Mouse (Mus musculus): ENCODE measurements at regions not wholly inside any gene's neighbourhood (a gene's known extent, or its start where the extent isn't known, plus 50 kb on each side); places are given as distances from the start of the nearest gene placed in this dataset.

- DNase-seq, result no peak
These were observed 54.7 kb downstream of the Spry2 start for GRCm38 (mm10) chr14:105841888-105842287.

GRCm38 (mm10) chr14:105837533-105837932 lies 59.1 kb downstream of the Spry2 start:
- no peak for DNase-seq

GRCm38 (mm10) chr14:105830701-105831100 lies 65.9 kb downstream of the Spry2 start:
- DNase-seq, result no peak

GRCm38 (mm10) chr14:105830301-105830700 lies 66.3 kb downstream of the Spry2 start:
- DNase-seq, result no peak

DNA sequence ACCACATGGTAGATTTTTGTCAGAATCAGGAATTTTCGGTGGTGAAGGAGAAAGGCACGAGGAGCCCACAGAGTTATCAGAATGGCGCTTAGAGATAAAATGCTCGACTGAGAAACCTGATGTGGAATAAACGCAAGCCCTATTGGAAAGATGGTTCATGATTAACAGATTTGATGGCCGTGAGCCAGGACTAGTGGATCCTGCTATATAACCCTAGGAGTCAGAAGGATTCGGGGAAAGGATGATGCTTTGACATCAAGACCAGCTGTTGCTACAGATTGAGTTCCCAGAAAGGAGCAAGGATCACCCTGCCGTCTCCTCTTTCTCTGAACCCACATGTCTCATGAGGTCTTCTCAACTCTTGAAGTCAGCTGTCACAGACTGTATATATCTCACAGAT lies 73.5 kb downstream of the Spry2 start:
- DNase-seq, result no peak

DNA sequence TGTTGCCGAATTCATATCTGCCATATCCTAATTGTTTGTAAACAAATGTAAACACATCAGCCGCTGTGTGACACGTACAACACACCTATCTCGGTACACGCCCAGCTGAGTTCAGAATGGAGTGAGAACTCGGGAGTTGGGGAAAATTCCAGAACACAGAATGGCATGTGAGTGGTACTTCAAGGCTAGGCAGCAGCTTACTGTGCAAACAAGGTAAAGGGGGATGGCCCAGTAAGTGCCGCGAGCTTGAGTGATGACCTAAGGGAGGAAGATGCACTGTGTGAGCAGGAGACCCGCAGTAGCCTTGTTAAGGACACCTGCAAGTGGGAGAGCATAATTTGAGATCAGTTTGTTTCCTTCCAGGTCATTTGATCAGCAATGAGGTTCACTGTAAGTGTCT lies 74.0 kb downstream of the Spry2 start:
- DNase-seq, result no peak

- no peak for DNase-seq
These were observed 77.1 kb downstream of the Spry2 start for GRCm38 (mm10) chr14:105819534-105819933.

- no peak for DNase-seq
These were observed 77.8 kb downstream of the Spry2 start for GRCm38 (mm10) chr14:105818841-105819240.

GRCm38 (mm10) chr14:105817481-105817880 lies 79.1 kb downstream of the Spry2 start:
- DNase-seq, result no peak

DNA sequence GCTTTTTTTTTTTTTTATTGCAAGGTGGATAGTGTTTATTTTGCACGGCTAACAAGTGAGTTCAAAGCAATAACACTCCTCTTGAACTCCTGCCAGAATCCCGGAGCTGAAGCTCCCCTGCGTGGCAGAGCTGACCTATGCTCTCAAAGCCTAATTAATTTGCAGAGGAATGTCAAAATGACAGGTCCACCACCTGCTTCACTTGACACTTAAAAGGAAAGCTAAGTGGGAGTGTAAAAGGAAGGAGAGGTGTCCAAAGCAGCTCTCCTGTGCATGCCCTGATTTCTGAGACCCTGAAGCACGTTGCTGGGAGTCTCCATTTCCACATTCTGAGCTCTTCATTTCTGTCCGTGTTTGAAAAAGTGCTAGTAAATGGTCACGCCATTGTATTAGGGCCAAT lies 80.8 kb downstream of the Spry2 start:
- DNase-seq, result no peak

DNA sequence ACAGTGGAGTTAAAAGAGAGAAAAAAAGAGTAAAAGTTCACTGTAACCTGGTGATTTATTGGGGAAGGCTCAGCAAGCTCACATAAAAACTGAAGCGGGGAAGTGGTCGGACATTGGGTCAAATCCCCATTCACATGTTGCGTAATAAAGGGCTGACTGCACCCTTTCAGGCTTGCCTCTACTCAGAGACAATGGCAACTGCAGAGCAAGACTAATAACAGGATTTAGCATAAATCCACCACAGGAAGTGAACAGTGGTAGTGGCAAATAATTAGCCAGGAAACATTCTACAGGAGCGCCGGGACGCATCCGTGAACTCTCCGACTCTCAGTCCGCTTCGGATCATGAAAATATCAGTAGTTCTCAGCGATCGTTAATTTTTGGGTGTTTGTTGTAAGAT lies 81.3 kb downstream of the Spry2 start:
- DNase-seq, result no peak

DNA sequence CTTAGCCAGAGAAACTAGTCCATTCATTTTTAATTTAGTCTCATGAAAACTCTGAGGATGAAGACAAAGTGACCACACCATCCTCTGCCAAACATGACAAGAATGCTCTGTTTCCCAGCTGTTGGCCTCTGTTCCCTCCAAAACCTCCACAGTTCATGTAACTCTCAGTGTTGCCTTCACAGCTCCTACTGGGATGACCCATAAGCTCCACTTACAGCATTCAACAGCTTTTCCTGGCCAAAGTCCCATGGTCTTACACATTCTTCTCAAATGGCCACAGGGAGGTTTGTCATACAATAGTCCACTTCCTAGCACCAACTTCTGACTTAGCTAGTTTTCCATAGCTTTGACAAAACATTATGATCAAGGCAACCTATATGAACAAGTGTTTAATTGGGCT lies 83.0 kb downstream of the Spry2 start:
- no peak for DNase-seq

DNA sequence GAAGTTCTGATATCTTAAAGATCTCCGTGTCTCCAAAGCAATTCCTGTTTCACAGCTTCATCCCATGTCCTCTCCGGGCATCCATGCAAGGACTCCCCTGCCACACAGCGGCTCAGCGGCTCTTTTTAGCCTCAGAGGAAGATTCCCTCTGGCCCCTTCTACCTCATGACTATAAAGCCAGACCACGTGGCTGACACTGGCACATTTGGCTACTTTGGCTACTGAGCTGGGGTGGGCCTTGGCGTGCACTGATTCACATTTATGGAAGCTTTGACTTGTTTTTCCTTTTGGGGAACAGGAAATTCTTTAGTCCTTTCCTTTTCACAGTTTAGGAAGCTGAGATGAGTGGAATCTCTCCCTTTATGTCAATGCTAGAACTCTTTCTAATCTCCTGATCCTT lies 83.5 kb downstream of the Spry2 start:
- DNase-seq, result no peak

DNA sequence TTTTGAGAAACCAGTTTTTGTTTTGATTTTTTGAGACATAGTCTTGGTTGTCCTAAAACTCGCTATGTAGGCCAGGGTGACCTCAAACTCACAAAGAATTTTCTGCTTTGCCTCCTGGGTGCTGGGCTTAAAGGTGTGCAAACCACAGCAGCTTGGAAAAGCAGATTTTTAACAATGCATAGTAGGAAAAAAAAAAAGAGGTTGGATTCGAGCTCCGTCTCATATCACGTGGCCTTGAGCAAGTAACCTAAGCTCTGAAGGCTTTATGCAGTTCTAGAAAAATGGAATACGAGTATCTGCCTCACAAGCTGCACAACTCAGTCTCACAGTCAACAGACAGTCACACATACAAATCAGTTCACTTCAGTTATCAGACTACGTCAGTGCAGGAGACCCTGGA lies 90.9 kb downstream of the Spry2 start:
- DNase-seq, result no peak

GRCm38 (mm10) chr14:105805362-105805761 lies 91.3 kb downstream of the Spry2 start:
- DNase-seq, result no peak

DNA sequence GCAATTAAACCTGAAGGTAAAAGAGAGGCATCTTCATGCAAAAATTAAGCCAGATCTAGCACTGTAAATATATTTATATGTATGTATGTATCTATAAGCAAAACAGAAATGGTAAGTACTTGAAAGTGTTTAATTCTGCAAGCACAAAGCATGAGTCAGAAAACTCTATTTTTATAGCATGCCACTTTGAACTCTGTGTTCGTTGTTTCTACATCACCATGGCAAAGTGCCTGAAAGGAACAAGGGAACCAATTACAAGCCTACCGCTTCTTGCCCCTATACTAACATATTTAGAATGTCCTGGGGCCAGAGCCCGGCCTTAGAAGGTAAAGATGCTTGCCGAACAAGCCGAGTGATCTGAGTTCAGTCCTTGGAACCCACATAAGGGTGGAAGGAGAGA lies 91.9 kb downstream of the Spry2 start:
- no peak for DNase-seq

DNA sequence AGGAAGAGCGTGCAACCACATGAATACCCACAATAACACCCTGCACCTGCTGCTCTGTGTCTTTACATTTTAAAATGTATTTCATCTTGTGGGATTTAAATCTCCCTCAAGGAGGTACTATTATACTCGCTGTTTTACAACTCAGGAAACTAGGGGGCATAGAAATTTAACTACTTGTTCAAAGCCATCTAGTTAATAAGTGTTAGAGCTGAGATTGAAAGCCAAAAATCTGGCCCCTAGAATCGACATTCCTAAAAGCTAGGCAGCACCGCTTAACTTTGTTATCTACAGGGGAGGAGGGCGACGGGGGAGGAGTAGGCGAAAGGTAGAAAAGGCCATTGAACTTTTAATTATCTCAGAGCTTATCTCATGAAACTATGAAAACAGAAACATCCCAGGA lies 93.3 kb downstream of the Spry2 start:
- DNase-seq, result no peak

DNA sequence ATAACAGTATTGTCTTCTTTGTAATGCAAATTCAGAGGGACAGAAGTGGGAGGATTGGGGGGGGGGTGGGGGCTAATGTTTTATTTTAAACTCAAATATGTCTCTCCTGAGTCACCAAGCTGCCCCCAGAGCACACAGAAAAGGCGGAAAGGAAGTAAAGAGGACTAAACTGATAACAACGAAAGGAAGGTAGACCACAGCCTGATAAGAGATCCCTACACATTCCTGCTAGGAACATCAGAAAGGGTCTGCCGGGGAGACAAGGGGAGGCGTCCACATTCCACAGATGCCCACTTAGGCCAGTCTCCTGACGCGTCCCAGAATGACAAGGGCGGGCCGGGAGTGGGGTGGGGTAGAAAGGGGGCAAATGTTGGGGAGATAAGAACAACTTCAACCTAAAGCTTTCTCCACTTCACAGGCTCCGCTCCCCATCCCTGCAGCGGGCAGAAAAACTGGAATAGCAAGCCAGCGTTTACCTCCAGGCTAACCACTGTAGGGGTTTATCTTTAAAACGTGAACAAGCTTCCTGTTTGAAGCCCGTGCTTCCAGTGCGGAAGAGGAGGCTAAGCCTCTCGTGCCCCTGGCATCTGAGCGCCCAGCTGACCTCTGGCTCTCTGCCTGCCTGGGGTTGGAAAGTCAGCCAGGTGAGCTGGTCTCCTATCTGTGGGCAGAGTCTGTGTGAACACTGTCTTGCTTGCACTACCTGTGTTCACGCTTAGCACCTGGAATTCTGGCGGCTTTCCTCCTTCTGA lies 93.9 kb downstream of the Spry2 start:
- peak; percentile 1 to 2 for DNase-seq

GRCm38 (mm10) chr14:105800142-105800925 lies 96.3 kb downstream of the Spry2 start:
- no peak for DNase-seq

DNA sequence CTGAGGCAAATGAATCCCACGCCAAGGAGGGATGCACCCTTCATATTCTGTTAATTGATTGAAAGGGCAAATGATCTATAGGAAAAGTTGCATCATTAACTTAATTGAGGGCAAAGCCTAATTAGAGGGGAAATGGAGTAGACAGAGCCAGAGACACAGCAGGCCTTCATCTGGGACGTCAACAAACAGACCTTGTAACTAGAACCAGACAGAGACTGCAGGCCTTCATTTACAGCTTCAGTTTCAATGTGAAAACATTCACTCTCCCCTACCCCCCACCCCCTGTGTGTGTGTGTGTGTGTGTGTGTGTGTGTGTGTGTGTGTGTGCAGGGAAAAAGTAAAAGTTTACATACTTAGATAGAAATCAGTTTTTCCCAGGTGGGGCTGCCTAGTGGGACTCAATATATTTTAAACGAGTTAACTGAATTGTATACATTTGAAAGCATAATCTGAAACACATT lies 97.2 kb downstream of the Spry2 start:
- DNase-seq, result no peak

DNA sequence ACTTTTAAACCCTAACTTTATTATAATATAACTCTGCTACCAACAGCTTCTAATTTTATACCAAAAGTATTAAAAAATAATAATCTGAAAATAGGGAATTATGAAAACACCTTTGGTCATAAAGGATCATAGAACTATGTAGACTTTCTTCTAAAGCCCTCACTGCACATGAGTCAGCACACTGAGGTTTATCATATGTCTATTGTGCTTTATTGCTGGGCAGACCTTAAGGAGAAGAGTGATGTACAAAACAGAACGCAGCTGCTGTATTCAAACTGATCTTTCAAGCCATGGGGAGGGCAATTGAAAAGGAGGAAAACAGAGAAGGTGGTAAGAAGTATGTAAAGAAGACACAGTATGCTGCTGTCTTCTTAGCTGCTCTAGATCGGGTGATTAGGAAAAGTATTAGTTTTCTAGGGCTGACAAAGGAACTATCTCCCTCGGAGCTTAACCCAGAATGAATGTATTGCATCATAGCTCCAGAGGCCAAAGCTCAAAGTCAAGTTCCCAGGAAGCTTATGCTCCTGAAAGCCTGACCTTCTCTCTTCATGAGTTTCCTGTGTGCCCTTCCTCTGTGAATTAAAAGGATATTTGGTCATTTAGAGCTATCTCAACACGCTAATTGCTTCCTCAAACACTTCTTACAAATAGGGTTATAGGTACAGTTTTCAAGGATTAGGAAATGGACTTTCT lies 103.5 kb downstream of the Spry2 start:
- no peak for DNase-seq

- no peak for DNase-seq
These were observed 106.2 kb downstream of the Spry2 start for GRCm38 (mm10) chr14:105790441-105790840.

GRCm38 (mm10) chr14:105783428-105783827 lies 113.2 kb downstream of the Spry2 start:
- no peak for DNase-seq

DNA sequence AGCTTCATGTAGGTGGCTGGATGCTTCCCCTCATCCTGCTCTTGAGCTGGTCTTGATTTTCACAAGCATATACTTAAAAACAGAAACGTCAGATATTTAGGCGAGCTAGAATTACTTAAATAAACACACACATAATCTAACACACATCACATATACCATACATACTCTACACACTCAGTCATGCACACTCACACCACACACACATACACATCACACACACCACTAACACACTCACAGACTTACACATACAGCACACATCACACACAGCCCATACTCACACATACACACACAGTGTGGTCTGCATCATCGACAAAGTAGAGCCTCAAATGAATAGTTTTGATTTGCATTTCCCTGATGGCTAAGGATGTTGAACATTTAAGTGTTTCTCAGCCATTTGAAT lies 116.9 kb downstream of the Spry2 start:
- DNase-seq, result no peak

All from B cell, adult 2 months (primary cell).